In genomic region chr10:128918246-128918645, GRCm38 (mm10) we compare ENCODE assay signal across 10 mouse cellular contexts. TPM values are rescaled to one million over a fixed set of nuclear protein-coding genes. Genes with fewer than 3 reads are reported as not detected.
DNase-seq lines count a peak whose midpoint lies in the region; ATAC-seq and TF ChIP-seq lines count a peak whose summit lies in the region.
"Had no signal": no experiment of that assay in that cellular context is flagged by ENCODE, and none has a peak within 500 bp of the region (broad histone marks: within the 10 kb centered on the region; RNA-seq: fewer than 3 reads in every experiment).

No protein-coding gene starts in this region.

- peaks cover 34% of the 10 kb centered on the region for H3K36me3 ChIP-seq in heart, embryonic 15.5 days
- H3K36me3 ChIP-seq in heart, embryonic 12.5 days: peaks cover 48% of the 10 kb centered on the region
- H3K36me3 ChIP-seq in C2C12 (ENCODE audit: control insufficient read depth, insufficient read depth): peaks cover 56% of the 10 kb centered on the region

- no peak for TF ChIP-seq CTCF in C2C12 (IDR thresholded peaks at IDR 0.05; ENCODE audit: control insufficient read depth, insufficient read depth, insufficient read length)

- H3ac ChIP-seq in C2C12 (ENCODE audit: control insufficient read depth, insufficient read length, low read depth): peak overlapping the region; percentile 0

- WGBS in heart, embryonic 15.5 days: 63% methylated on average over 7 of the region's 7 CpGs
- WGBS in heart, embryonic 12.5 days: 72% methylated on average over 7 of the region's 7 CpGs

- H3K79me2 ChIP-seq in C2C12 (ENCODE audit: control insufficient read depth, insufficient read depth): peaks cover 45% of the 10 kb centered on the region

- peak; percentile 97 to 99 for DNase-seq in cerebellum, postnatal 36 days
- peak; percentile 58 for DNase-seq in kidney, adult 18-20 months
- peak; percentile 31 for DNase-seq in right cerebral cortex, postnatal 25 days
- no peak for DNase-seq in urinary bladder, postnatal 25 days (ENCODE audit: low spot score)
- DNase-seq: liver, embryonic 13.5 days had no signal

- ATAC-seq in heart, embryonic 15.5 days (replicated peaks; ENCODE audit: insufficient number of reproducible peaks, insufficient read depth, low FRiP score, low read depth): no peak
- ATAC-seq in heart, embryonic 12.5 days (ENCODE audit: insufficient number of reproducible peaks, low FRiP score): no peak
- ATAC-seq in frontal cortex, adult (ENCODE audit: low TSS enrichment): no peak

- peaks cover 42% of the 10 kb centered on the region for H3K4me1 ChIP-seq in heart, embryonic 15.5 days (replicated peaks)
- peaks cover 39% of the 10 kb centered on the region for H3K4me1 ChIP-seq in heart, embryonic 12.5 days (replicated peaks)

- no peak overlapping the region for H3K4me3 ChIP-seq in heart, embryonic 15.5 days
- H3K4me3 ChIP-seq in heart, embryonic 12.5 days: no peak overlapping the region
- no peak overlapping the region for H3K4me3 ChIP-seq in C2C12 (ENCODE audit: insufficient read depth, poor library complexity, severe bottlenecking)
- H3K4me3 ChIP-seq: liver, embryonic 13.5 days had no signal

- no peak overlapping the region for H3K4me2 ChIP-seq in heart, embryonic 15.5 days
- no peak overlapping the region for H3K4me2 ChIP-seq in heart, embryonic 12.5 days
- H3K4me2 ChIP-seq: liver, embryonic 13.5 days had no signal

- no peaks in the 10 kb centered on the region for H3K9me3 ChIP-seq in heart, embryonic 15.5 days (replicated peaks)
- no peaks in the 10 kb centered on the region for H3K9me3 ChIP-seq in heart, embryonic 12.5 days (replicated peaks)
- H3K9me3 ChIP-seq: G1E; liver, embryonic 13.5 days had no signal

- peaks cover 26% of the 10 kb centered on the region for H3K79me3 ChIP-seq in C2C12 (ENCODE audit: low read depth)

- H3K9ac ChIP-seq in heart, embryonic 15.5 days: no peak overlapping the region
- no peak overlapping the region for H3K9ac ChIP-seq in heart, embryonic 12.5 days
- H3K9ac ChIP-seq: liver, embryonic 13.5 days had no signal

- peak overlapping the region; percentile 25; the same call in 1 of the 2 replicates for H3K27ac ChIP-seq in heart, embryonic 15.5 days
- H3K27ac ChIP-seq in heart, embryonic 12.5 days (ENCODE audit: poor library complexity, severe bottlenecking): no peak overlapping the region

- H3K27me3 ChIP-seq in heart, embryonic 15.5 days: no peaks in the 10 kb centered on the region
- H3K27me3 ChIP-seq in heart, embryonic 12.5 days (replicated peaks): no peaks in the 10 kb centered on the region
- no peaks in the 10 kb centered on the region for H3K27me3 ChIP-seq in C2C12 (ENCODE audit: control insufficient read depth, insufficient read depth, insufficient read length)
- H3K27me3 ChIP-seq: liver, embryonic 13.5 days had no signal

TF ChIP-seq in C2C12, 6 proteins besides CTCF, POLR2A, EP300 and RAD21:
- peak; percentile 10 for TF ChIP-seq USF1 (IDR thresholded peaks at IDR 0.05; ENCODE audit: low read depth)
- no peak for TF ChIP-seq MYOD1 (IDR thresholded peaks at IDR 0.05; ENCODE audit: control insufficient read depth, insufficient read length, low read depth)

RNA-seq across cellular contexts. Expression of gene Rdh5, which starts 4.4 kb away (rescaled TPM):
- 10.5 and 11.8 TPM in 2 replicates for polyA plus RNA-seq in heart, embryonic 15.5 days (2015; fragmentation: Nextera tagmentation; extraction: Ambion mirVana)
- polyA plus RNA-seq in heart, embryonic 12.5 days (2016; fragmentation: Nextera tagmentation; extraction: Ambion mirVana): 6.0 and 6.3 TPM in 2 replicates
- 12.6 TPM for polyA plus RNA-seq in C2C12 (2012; fragmentation: generic; extraction: Trizol)

RNA-seq across cellular contexts. Expression of gene Bloc1s1, which starts 5.6 kb away (rescaled TPM):
- 208 and 212 TPM in 2 replicates for polyA plus RNA-seq in heart, embryonic 15.5 days (2015; fragmentation: Nextera tagmentation; extraction: Ambion mirVana)
- 161 and 165 TPM in 2 replicates for polyA plus RNA-seq in heart, embryonic 12.5 days (2016; fragmentation: Nextera tagmentation; extraction: Ambion mirVana)
- polyA plus RNA-seq in C2C12 (2012; fragmentation: generic; extraction: Trizol): 204 TPM

RNA-seq across cellular contexts. Expression of gene Itga7, which starts 15.4 kb away (rescaled TPM):
- 7.0 and 8.1 TPM in 2 replicates for polyA plus RNA-seq in heart, embryonic 15.5 days (2015; fragmentation: Nextera tagmentation; extraction: Ambion mirVana)
- 1.4 and 1.5 TPM in 2 replicates for polyA plus RNA-seq in heart, embryonic 12.5 days (2016; fragmentation: Nextera tagmentation; extraction: Ambion mirVana)
- polyA plus RNA-seq in C2C12 (2012; fragmentation: generic; extraction: Trizol): 100 TPM

RNA-seq across cellular contexts. Expression of gene Cd63, which starts 17.5 kb away (rescaled TPM):
- polyA plus RNA-seq in heart, embryonic 15.5 days (2015; fragmentation: Nextera tagmentation; extraction: Ambion mirVana): 420 and 427 TPM in 2 replicates
- 341 and 358 TPM in 2 replicates for polyA plus RNA-seq in heart, embryonic 12.5 days (2016; fragmentation: Nextera tagmentation; extraction: Ambion mirVana)
- 2,043 TPM for polyA plus RNA-seq in C2C12 (2012; fragmentation: generic; extraction: Trizol)

RNA-seq across cellular contexts. Expression of gene Gdf11, which starts 26.7 kb away (rescaled TPM):
- 2.8 and 2.9 TPM in 2 replicates for polyA plus RNA-seq in heart, embryonic 15.5 days (2015; fragmentation: Nextera tagmentation; extraction: Ambion mirVana)
- polyA plus RNA-seq in heart, embryonic 12.5 days (2016; fragmentation: Nextera tagmentation; extraction: Ambion mirVana): 4.3 and 5.0 TPM in 2 replicates
- 17.0 TPM for polyA plus RNA-seq in C2C12 (2012; fragmentation: generic; extraction: Trizol)

Comparison
In these comparisons a context has a peak if more than half of its experiments do, and no peak if none do; other contexts are left out.
1. RNA of gene Itga7, which starts 15.4 kb away (polyA plus RNA-seq): 100 TPM in C2C12 (single experiment); 7.0 to 8.1 TPM in heart, embryonic 15.5 days and 1.4 to 1.5 TPM in heart, embryonic 12.5 days; every median in the first group is over 10 times any median in the second.